Mouse (Mus musculus): Measurements from ENCODE around the gene Klhl29.

DNA sequence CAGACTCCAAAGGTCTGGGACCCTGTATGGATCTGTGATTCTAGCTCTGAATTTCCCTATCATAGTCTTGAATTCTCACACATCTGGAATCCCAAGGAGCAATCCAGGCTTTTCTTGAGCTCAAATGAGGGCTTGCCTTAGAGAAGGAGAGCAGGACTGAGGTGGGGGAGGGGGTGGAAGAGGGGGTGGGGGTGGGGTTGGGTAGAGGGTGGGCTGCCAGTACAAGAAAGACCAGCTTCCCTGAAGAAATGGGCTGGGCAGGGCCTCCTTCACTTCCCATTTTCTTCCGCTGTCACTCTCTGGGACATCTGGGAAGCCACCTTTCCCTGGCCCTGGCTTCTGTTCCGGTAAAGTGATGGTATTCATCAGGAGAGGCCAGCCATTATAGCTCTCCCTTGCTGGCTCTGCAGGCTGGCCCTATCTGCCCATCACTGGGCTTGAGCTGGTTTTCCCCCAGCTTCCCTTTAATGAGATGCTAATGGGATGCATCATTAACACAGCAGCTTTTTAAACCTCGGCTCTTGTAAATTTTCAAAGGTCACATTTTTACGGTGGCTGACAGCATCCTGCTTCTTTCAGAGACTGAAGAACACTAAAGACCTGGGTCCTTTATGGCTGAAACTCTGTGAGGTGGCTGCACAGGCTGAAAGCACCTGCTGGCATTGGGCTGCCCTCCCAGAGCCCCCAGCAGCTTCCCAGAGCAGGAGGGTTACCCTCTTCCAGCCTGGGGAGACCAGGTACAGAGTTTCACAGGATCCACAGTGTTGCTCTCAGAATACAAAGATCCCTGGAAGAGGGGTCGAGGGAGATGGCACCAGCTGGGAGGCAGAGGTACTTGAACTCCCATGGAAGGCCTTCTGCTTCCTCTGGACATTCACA, 231.3 kb downstream of the Klhl29 start:
- TF ChIP-seq CTCF (IDR thresholded peaks at IDR 0.05; ENCODE audit: extremely low read depth, insufficient read length, insufficient replicate concordance, low read depth, low read length) (no peak), POLR2A (IDR thresholded peaks at IDR 0.05; ENCODE audit: low read depth, low read length) (no peak)
